Mouse (Mus musculus): Measurements from ENCODE around the gene Atrnl1.
A peak's percentile ranks its signal among the peaks of the same experiment; 100 is the strongest.

- TF ChIP-seq EP300 (IDR thresholded peaks at IDR 0.05) (no peak), CTCF (IDR thresholded peaks at IDR 0.05) (peak; percentile 54)
These were observed 461.6 kb downstream of the Atrnl1 start for GRCm38 (mm10) chr19:58072404-58072803.
